Mouse (Mus musculus): ENCODE results near the gene Pgr. TPM values are rescaled to one million over a fixed set of nuclear protein-coding genes. Genes with fewer than 3 reads are reported as not detected.

Pgr gene
- polyA plus RNA-seq, 1 experiment from 2014 or later: 0.06 TPM

GRCm38 (mm10) chr9:8970240-8970639 is 70.6 kb downstream of the Pgr start:
- Histone ChIP-seq H3K36me3 (ENCODE audit: insufficient read depth, low read length) (no peaks in the 10 kb centered on the region), H3K9me3 (ENCODE audit: low read length) (no peaks in the 10 kb centered on the region), H3K4me3 (ENCODE audit: low read depth, low read length) (no peak overlapping the region), H3K4me2 (replicated peaks; ENCODE audit: low read depth, low read length) (no peak overlapping the region), H3K9ac (replicated peaks; ENCODE audit: low read depth) (no peak overlapping the region), H3K27me3 (replicated peaks; ENCODE audit: insufficient read depth, low read length) (no peaks in the 10 kb centered on the region), H3K4me1 (ENCODE audit: insufficient read depth, low read depth, low read length) (no peaks in the 10 kb centered on the region), H3K27ac (ENCODE audit: low read length) (no peak overlapping the region)
- 33% methylated on average over 7 of the region's 7 CpGs for WGBS
- TF ChIP-seq CTCF (IDR thresholded peaks at IDR 0.05): no peak
- peak; percentile 33 for ATAC-seq
- peak; percentile 46 for DNase-seq (ENCODE audit: low spot score)

- Histone ChIP-seq H3K27ac (ENCODE audit: low read length) (no peak within 1 kb of the TSS), H3K4me2 (replicated peaks; ENCODE audit: low read depth, low read length) (no peak within 1 kb of the TSS), H3K9ac (replicated peaks; ENCODE audit: low read depth) (no peak within 1 kb of the TSS), H3K4me3 (ENCODE audit: low read depth, low read length) (no peak within 1 kb of the TSS), H3K36me3 (ENCODE audit: insufficient read depth, low read length) (no peaks in the 10 kb centered on the region), H3K4me1 (ENCODE audit: insufficient read depth, low read depth, low read length) (no peaks in the 10 kb centered on the region), H3K27me3 (replicated peaks; ENCODE audit: insufficient read depth, low read length) (no peaks in the 10 kb centered on the region), H3K9me3 (ENCODE audit: low read length) (no peaks in the 10 kb centered on the region)
- no peak for ATAC-seq
- DNase-seq (ENCODE audit: low spot score): no peak
- 54% methylated on average over 2 of the region's 2 CpGs for WGBS
- TF ChIP-seq CTCF (IDR thresholded peaks at IDR 0.05) (no peak), EP300 (IDR thresholded peaks at IDR 0.05) (no peak)
These were observed 71.9 kb downstream of the Pgr start, which contains the start of gene Gm16485 for GRCm38 (mm10) chr9:8971491-8971890. Gm16485 (plus strand) TSS chr9:8971791.

- no peak overlapping the region for H3K4me2 ChIP-seq (replicated peaks; ENCODE audit: low read depth, low read length)
- no peaks in the 10 kb centered on the region for H3K36me3 ChIP-seq (ENCODE audit: insufficient read depth, low read length)
- no peaks in the 10 kb centered on the region for H3K27me3 ChIP-seq (replicated peaks; ENCODE audit: insufficient read depth, low read length)
- DNase-seq (ENCODE audit: low spot score) (no peak), ATAC-seq (no peak)
- H3K27ac ChIP-seq (ENCODE audit: low read length): no peak overlapping the region
- H3K9me3 ChIP-seq (ENCODE audit: low read length): no peaks in the 10 kb centered on the region
- H3K9ac ChIP-seq (replicated peaks; ENCODE audit: low read depth): no peak overlapping the region
- no peak overlapping the region for H3K4me3 ChIP-seq (ENCODE audit: low read depth, low read length)
- WGBS: 51% methylated on average over 2 of the region's 2 CpGs
- TF ChIP-seq CTCF (IDR thresholded peaks at IDR 0.05) (no peak), EP300 (IDR thresholded peaks at IDR 0.05) (no peak)
- H3K4me1 ChIP-seq (ENCODE audit: insufficient read depth, low read depth, low read length): no peaks in the 10 kb centered on the region
These were observed 78.1 kb downstream of the Pgr start for GRCm38 (mm10) chr9:8977775-8978174.

GRCm38 (mm10) chr9:8982315-8982714 is 82.7 kb downstream of the Pgr start:
- Histone ChIP-seq H3K4me1 (ENCODE audit: insufficient read depth, low read depth, low read length) (no peaks in the 10 kb centered on the region), H3K27ac (ENCODE audit: low read length) (no peak overlapping the region), H3K36me3 (ENCODE audit: insufficient read depth, low read length) (no peaks in the 10 kb centered on the region), H3K4me3 (ENCODE audit: low read depth, low read length) (no peak overlapping the region), H3K9me3 (ENCODE audit: low read length) (no peaks in the 10 kb centered on the region), H3K27me3 (replicated peaks; ENCODE audit: insufficient read depth, low read length) (no peaks in the 10 kb centered on the region), H3K9ac (replicated peaks; ENCODE audit: low read depth) (no peak overlapping the region), H3K4me2 (replicated peaks; ENCODE audit: low read depth, low read length) (no peak overlapping the region)
- no peak for DNase-seq (ENCODE audit: low spot score)
- WGBS: 68% methylated on average over 3 of the region's 3 CpGs
- no peak for ATAC-seq
- TF ChIP-seq CTCF (IDR thresholded peaks at IDR 0.05) (no peak), EP300 (IDR thresholded peaks at IDR 0.05) (no peak)

- DNase-seq (ENCODE audit: low spot score) (no peak), ATAC-seq (no peak)
- Histone ChIP-seq H3K9ac (replicated peaks; ENCODE audit: low read depth) (no peak overlapping the region), H3K4me1 (ENCODE audit: insufficient read depth, low read depth, low read length) (no peaks in the 10 kb centered on the region), H3K4me3 (ENCODE audit: low read depth, low read length) (no peak overlapping the region), H3K9me3 (ENCODE audit: low read length) (no peaks in the 10 kb centered on the region), H3K4me2 (replicated peaks; ENCODE audit: low read depth, low read length) (no peak overlapping the region), H3K27ac (ENCODE audit: low read length) (no peak overlapping the region), H3K27me3 (replicated peaks; ENCODE audit: insufficient read depth, low read length) (no peaks in the 10 kb centered on the region), H3K36me3 (ENCODE audit: insufficient read depth, low read length) (no peaks in the 10 kb centered on the region)
- 52% methylated on average over 2 of the region's 2 CpGs for WGBS
- no peak for TF ChIP-seq CTCF (IDR thresholded peaks at IDR 0.05)
- no peak for TF ChIP-seq EP300 (IDR thresholded peaks at IDR 0.05)
These were observed 96.9 kb downstream of the Pgr start for GRCm38 (mm10) chr9:8996494-8996893.

- Histone ChIP-seq H3K27ac (ENCODE audit: low read length) (no peak overlapping the region), H3K9ac (replicated peaks; ENCODE audit: low read depth) (no peak overlapping the region), H3K36me3 (ENCODE audit: insufficient read depth, low read length) (no peaks in the 10 kb centered on the region), H3K4me2 (replicated peaks; ENCODE audit: low read depth, low read length) (no peak overlapping the region), H3K9me3 (ENCODE audit: low read length) (no peaks in the 10 kb centered on the region), H3K4me3 (ENCODE audit: low read depth, low read length) (no peak overlapping the region), H3K27me3 (replicated peaks; ENCODE audit: insufficient read depth, low read length) (no peaks in the 10 kb centered on the region), H3K4me1 (ENCODE audit: insufficient read depth, low read depth, low read length) (no peaks in the 10 kb centered on the region)
- ATAC-seq (no peak), DNase-seq (ENCODE audit: low spot score) (peak; percentile 36)
- peak; percentile 41 for TF ChIP-seq CTCF (IDR thresholded peaks at IDR 0.05)
- no peak for TF ChIP-seq EP300 (IDR thresholded peaks at IDR 0.05)
These were observed 101.5 kb downstream of the Pgr start for GRCm38 (mm10) chr9:9001170-9001569.

GRCm38 (mm10) chr9:9015108-9015507 is 115.5 kb downstream of the Pgr start:
- whole genome bisulfite sequencing: 86% methylated on average over 2 of the region's 2 CpGs
- Histone ChIP-seq H3K4me1 (ENCODE audit: insufficient read depth, low read depth, low read length) (no peaks in the 10 kb centered on the region), H3K4me3 (ENCODE audit: low read depth, low read length) (no peak overlapping the region), H3K9ac (replicated peaks; ENCODE audit: low read depth) (no peak overlapping the region), H3K36me3 (ENCODE audit: insufficient read depth, low read length) (no peaks in the 10 kb centered on the region; the same call in 1 of the 2 replicates), H3K9me3 (ENCODE audit: low read length) (no peaks in the 10 kb centered on the region), H3K27ac (ENCODE audit: low read length) (no peak overlapping the region), H3K4me2 (replicated peaks; ENCODE audit: low read depth, low read length) (no peak overlapping the region), H3K27me3 (replicated peaks; ENCODE audit: insufficient read depth, low read length) (no peaks in the 10 kb centered on the region)
- ATAC-seq (no peak), DNase-seq (ENCODE audit: low spot score) (no peak)
- TF ChIP-seq CTCF (IDR thresholded peaks at IDR 0.05) (no peak), EP300 (IDR thresholded peaks at IDR 0.05) (no peak)

Other genes starting within 250 kb of the Pgr start
- gene Gm16485, start 72.0 kb downstream of the Pgr start, polyA plus RNA-seq (2015; fragmentation: Nextera tagmentation; extraction: Ambion mirVana): not detected in 2 replicates

Data from lung, postnatal 0 days (tissue).